Mouse (Mus musculus) E14TG2a.4 (cell line): ENCODE data around the gene Mmrn1.

Source experiments
- CTCF ChIP-seq: conservative IDR thresholded peaks from 2 replicates; pipeline ENCODE4 v1.5.1; 2014; ENCODE audit warnings: low read length
- NANOG ChIP-seq: IDR thresholded peaks from 2 replicates; pipeline ENCODE4 v1.6.1; 2014; ENCODE audit warnings: borderline replicate concordance, low read length, mixed read lengths
- POU5F1 ChIP-seq: IDR thresholded peaks from 2 replicates; pipeline ENCODE4 v1.6.1; 2014; ENCODE audit warnings: low read length, borderline replicate concordance

GRCm38 (mm10) chr6:60966931-60967330, 42.2 kb downstream of the Mmrn1 start:
- TF ChIP-seq CTCF: no peak
- TF ChIP-seq NANOG: no peak
- no peak for TF ChIP-seq POU5F1
